Mouse (Mus musculus): ENCODE measurements around the gene Wbp1l. TPM values are rescaled to one million over a fixed set of nuclear protein-coding genes. Genes with fewer than 3 reads are reported as not detected.

Gene Wbp1l
- polyA plus RNA-seq, 1 experiment from 2014 or later, result 48.8 TPM

- DNase-seq (ENCODE audit: low spot score) (peak; percentile 82), ATAC-seq (ENCODE audit: insufficient read depth, low FRiP score, low TSS enrichment) (no peak)
- H3K27ac ChIP-seq (ENCODE audit: low read depth, low read length), result no peak overlapping the region
- H3K27me3 ChIP-seq (ENCODE audit: control insufficient read depth, insufficient read depth, low read length), result no peaks in the 10 kb centered on the region
- no peak overlapping the region for H3K4me3 ChIP-seq (ENCODE audit: low read depth, low read length)
- no peak overlapping the region for H3K4me2 ChIP-seq (ENCODE audit: low read depth)
- no peaks in the 10 kb centered on the region for H3K4me1 ChIP-seq (ENCODE audit: control insufficient read depth, insufficient read depth, low read length)
- no peak overlapping the region for H3K9ac ChIP-seq (ENCODE audit: low read length)
- 57% methylated on average over 13 of the region's 13 CpGs for WGBS
- H3K9me3 ChIP-seq (ENCODE audit: control insufficient read depth, low read length), result no peaks in the 10 kb centered on the region
- H3K36me3 ChIP-seq (ENCODE audit: control insufficient read depth, insufficient read depth, low read length), result peaks cover 3% of the 10 kb centered on the region; the same call in 1 of the 2 replicates
Observed at GRCm38 (mm10) chr19:46587823-46588508, 10.9 kb upstream of the Wbp1l start.

GRCm38 (mm10) chr19:46591575-46591974, 7.3 kb upstream of the Wbp1l start:
- H3K27me3 ChIP-seq (ENCODE audit: control insufficient read depth, insufficient read depth, low read length), result no peaks in the 10 kb centered on the region
- H3K36me3 ChIP-seq (ENCODE audit: control insufficient read depth, insufficient read depth, low read length), result 0 out of 2 replicates have a peak, but pooled peaks cover 3% of the 10 kb centered on the region
- no peak overlapping the region for H3K27ac ChIP-seq (ENCODE audit: low read depth, low read length)
- no peak for DNase-seq (ENCODE audit: low spot score)
- H3K9ac ChIP-seq (ENCODE audit: low read length), result no peak overlapping the region
- 80% methylated on average over 6 of the region's 6 CpGs for WGBS
- no peaks in the 10 kb centered on the region for H3K9me3 ChIP-seq (ENCODE audit: control insufficient read depth, low read length)
- H3K4me3 ChIP-seq (ENCODE audit: low read depth, low read length), result no peak overlapping the region
- no peaks in the 10 kb centered on the region for H3K4me1 ChIP-seq (ENCODE audit: control insufficient read depth, insufficient read depth, low read length)
- ATAC-seq (ENCODE audit: insufficient read depth, low FRiP score, low TSS enrichment), result no peak
- no peak overlapping the region for H3K4me2 ChIP-seq (ENCODE audit: low read depth)

DNA sequence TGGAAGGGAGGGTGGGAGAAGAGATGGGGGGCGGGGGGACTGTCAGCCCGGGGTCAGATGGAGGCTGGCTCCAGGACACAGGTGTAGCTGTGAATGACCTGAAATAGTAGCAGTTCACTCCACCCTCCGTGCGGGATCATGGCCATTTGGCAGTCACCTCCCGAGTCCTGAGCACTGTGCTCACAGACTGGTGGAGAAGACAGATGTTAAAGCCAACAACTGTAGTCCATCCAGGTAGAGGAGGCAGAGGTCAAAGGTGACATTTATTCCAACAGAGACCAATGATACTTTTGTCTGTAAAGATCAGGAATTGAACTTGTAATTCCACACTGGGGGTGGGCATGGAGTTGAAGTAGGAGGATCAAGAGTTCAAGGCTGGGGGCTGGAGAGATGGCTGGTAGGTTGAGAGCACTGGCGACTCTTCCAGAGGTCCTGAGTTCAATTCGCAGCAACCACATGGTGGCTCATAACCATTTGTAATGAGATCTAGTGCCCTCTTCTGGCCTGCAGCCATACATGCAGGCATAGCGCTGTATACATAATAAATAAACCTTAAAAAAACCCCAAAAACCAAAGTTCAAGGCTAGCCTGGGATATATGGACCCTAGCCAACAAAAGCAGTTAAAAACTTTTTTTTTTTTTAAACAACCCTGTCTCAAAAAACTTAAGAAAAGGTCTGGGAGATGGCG, 6.0 kb upstream of the Wbp1l start:
- Histone ChIP-seq H3K4me1 (ENCODE audit: control insufficient read depth, insufficient read depth, low read length) (no peaks in the 10 kb centered on the region), H3K36me3 (ENCODE audit: control insufficient read depth, insufficient read depth, low read length) (0 out of 2 replicates have a peak, but pooled peaks cover 3% of the 10 kb centered on the region)

GRCm38 (mm10) chr19:46598187-46598586, 697 bp upstream of the Wbp1l start:
- no peak for ATAC-seq (ENCODE audit: insufficient read depth, low FRiP score, low TSS enrichment)
- 84% methylated on average over 4 of the region's 4 CpGs for WGBS
- Histone ChIP-seq H3K27me3 (ENCODE audit: control insufficient read depth, insufficient read depth, low read length) (no peaks in the 10 kb centered on the region), H3K9me3 (ENCODE audit: control insufficient read depth, low read length) (no peaks in the 10 kb centered on the region), H3K27ac (ENCODE audit: low read depth, low read length) (no peak overlapping the region), H3K4me3 (ENCODE audit: low read depth, low read length) (no peak overlapping the region), H3K9ac (ENCODE audit: low read length) (no peak overlapping the region), H3K36me3 (ENCODE audit: control insufficient read depth, insufficient read depth, low read length) (no peaks in the 10 kb centered on the region), H3K4me2 (ENCODE audit: low read depth) (peak overlapping the region; percentile 21; the same call in 1 of the 2 replicates), H3K4me1 (ENCODE audit: control insufficient read depth, insufficient read depth, low read length) (0 out of 2 replicates have a peak, but pooled peaks cover 4% of the 10 kb centered on the region)
- DNase-seq (ENCODE audit: low spot score), result no peak

More for the DNA sequence above, 6.0 kb upstream of the Wbp1l start:
- Histone ChIP-seq H3K4me2 (ENCODE audit: low read depth) (no peak overlapping the region), H3K4me3 (ENCODE audit: low read depth, low read length) (no peak overlapping the region), H3K9me3 (ENCODE audit: control insufficient read depth, low read length) (no peaks in the 10 kb centered on the region), H3K9ac (ENCODE audit: low read length) (no peak overlapping the region), H3K27ac (ENCODE audit: low read depth, low read length) (no peak overlapping the region), H3K27me3 (ENCODE audit: control insufficient read depth, insufficient read depth, low read length) (no peaks in the 10 kb centered on the region)
- ATAC-seq (ENCODE audit: insufficient read depth, low FRiP score, low TSS enrichment) (no peak), DNase-seq (ENCODE audit: low spot score) (no peak)
- WGBS, result 90% methylated on average over 9 of the region's 9 CpGs

DNA sequence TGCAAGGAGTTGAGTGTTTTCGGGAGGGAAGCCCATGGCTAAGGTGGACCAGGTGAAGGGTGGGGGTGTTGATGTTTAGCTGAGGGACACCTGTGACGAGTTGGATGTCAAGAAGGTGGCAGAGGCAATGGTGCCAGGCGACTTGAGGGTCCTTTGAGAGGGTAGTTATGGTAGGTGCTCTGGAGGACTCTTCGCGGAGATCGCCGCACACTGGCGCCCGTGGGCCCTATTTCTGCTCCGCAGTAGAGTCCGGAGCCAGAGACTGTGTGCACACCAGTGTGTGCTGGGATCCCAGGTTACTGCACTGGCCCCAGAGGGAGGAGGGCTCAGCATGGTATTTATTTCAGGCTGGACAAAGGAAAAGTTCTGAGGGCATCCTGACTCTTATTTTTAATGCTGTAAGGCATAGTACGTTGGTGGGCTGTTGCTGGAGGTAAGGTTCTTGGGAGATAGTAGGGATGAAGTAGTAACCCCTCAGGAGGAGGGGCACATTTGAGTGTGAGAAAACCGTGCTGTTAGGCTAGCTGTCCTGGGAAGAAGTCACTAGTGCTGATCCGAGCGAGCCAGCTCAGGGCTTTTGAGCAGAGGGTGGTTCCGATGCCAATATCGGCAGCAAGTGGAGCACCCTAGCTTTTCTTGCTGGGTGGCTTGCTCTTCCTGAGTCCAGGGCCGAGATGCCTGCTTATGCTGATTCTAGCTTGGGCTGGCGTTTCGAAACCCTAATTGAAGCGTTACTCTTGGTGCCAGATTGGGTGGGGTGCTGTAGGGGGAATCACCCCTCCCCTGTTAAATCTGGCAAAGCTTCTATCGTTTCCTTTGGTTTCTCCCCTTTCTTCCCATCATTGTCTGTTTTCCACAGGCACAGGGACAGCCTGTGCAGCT, 732 bp downstream of the Wbp1l start:
- ATAC-seq (ENCODE audit: insufficient read depth, low FRiP score, low TSS enrichment) (peak; percentile 25), DNase-seq (ENCODE audit: low spot score) (peak; percentile 10)
- Histone ChIP-seq H3K4me2 (ENCODE audit: low read depth) (peak overlapping the region; percentile 89), H3K4me1 (ENCODE audit: control insufficient read depth, insufficient read depth, low read length) (0 out of 2 replicates have a peak, but pooled peaks cover 4% of the 10 kb centered on the region), H3K27me3 (ENCODE audit: control insufficient read depth, insufficient read depth, low read length) (no peaks in the 10 kb centered on the region), H3K4me3 (ENCODE audit: low read depth, low read length) (peak overlapping the region; percentile 93), H3K9me3 (ENCODE audit: control insufficient read depth, low read length) (no peaks in the 10 kb centered on the region), H3K36me3 (ENCODE audit: control insufficient read depth, insufficient read depth, low read length) (no peaks in the 10 kb centered on the region), H3K9ac (ENCODE audit: low read length) (peak overlapping the region; percentile 68), H3K27ac (ENCODE audit: low read depth, low read length) (no peak overlapping the region)
- 25% methylated on average over 22 of the region's 22 CpGs for whole genome bisulfite sequencing

- Histone ChIP-seq H3K4me3 (ENCODE audit: low read depth, low read length) (no peak overlapping the region), H3K36me3 (ENCODE audit: control insufficient read depth, insufficient read depth, low read length) (no peaks in the 10 kb centered on the region), H3K27me3 (ENCODE audit: control insufficient read depth, insufficient read depth, low read length) (no peaks in the 10 kb centered on the region), H3K4me2 (ENCODE audit: low read depth) (no peak overlapping the region), H3K9ac (ENCODE audit: low read length) (no peak overlapping the region), H3K9me3 (ENCODE audit: control insufficient read depth, low read length) (no peaks in the 10 kb centered on the region), H3K4me1 (ENCODE audit: control insufficient read depth, insufficient read depth, low read length) (0 out of 2 replicates have a peak, but pooled peaks cover 4% of the 10 kb centered on the region), H3K27ac (ENCODE audit: low read depth, low read length) (no peak overlapping the region)
- WGBS, result 82% methylated on average over 4 of the region's 4 CpGs
- DNase-seq (ENCODE audit: low spot score), result no peak
- no peak for ATAC-seq (ENCODE audit: insufficient read depth, low FRiP score, low TSS enrichment)
Observed at GRCm38 (mm10) chr19:46600371-46600770, 1.5 kb downstream of the Wbp1l start.

DNA sequence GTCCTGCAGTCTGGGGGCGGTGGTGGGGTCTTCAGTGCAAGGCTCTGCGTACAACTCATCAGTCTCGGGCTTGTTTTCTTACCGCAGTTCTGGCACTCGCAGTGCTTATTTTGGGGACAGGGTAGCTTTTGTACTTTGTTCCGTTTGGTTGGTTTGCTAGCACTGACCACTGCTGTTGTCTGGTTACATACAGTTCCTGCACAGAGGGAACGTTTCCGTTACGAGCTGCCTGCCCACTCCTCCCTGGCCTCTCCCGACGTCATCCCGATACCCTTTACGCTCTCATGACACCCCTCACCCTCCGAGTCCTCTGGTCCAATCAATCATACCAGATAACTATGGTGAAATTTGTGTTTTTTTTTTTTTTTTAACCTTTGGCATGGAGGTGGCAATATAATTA, 2.6 kb downstream of the Wbp1l start:
- no peaks in the 10 kb centered on the region for H3K9me3 ChIP-seq (ENCODE audit: control insufficient read depth, low read length)
- no peak overlapping the region for H3K4me3 ChIP-seq (ENCODE audit: low read depth, low read length)
- H3K4me2 ChIP-seq (ENCODE audit: low read depth), result no peak overlapping the region
- DNase-seq (ENCODE audit: low spot score), result no peak
- no peaks in the 10 kb centered on the region for H3K27me3 ChIP-seq (ENCODE audit: control insufficient read depth, insufficient read depth, low read length)
- WGBS, result 89% methylated on average over 14 of the region's 14 CpGs
- 0 out of 2 replicates have a peak, but pooled peaks cover 4% of the 10 kb centered on the region for H3K4me1 ChIP-seq (ENCODE audit: control insufficient read depth, insufficient read depth, low read length)
- H3K9ac ChIP-seq (ENCODE audit: low read length), result no peak overlapping the region
- ATAC-seq (ENCODE audit: insufficient read depth, low FRiP score, low TSS enrichment), result no peak
- no peaks in the 10 kb centered on the region; the same call in none of the 2 replicates for H3K36me3 ChIP-seq (ENCODE audit: control insufficient read depth, insufficient read depth, low read length)
- no peak overlapping the region for H3K27ac ChIP-seq (ENCODE audit: low read depth, low read length)

- Histone ChIP-seq H3K4me1 (ENCODE audit: control insufficient read depth, insufficient read depth, low read length) (0 out of 2 replicates have a peak, but pooled peaks cover 4% of the 10 kb centered on the region), H3K9ac (ENCODE audit: low read length) (no peak overlapping the region), H3K4me3 (ENCODE audit: low read depth, low read length) (no peak overlapping the region), H3K9me3 (ENCODE audit: control insufficient read depth, low read length) (no peaks in the 10 kb centered on the region), H3K27me3 (ENCODE audit: control insufficient read depth, insufficient read depth, low read length) (no peaks in the 10 kb centered on the region), H3K27ac (ENCODE audit: low read depth, low read length) (no peak overlapping the region), H3K4me2 (ENCODE audit: low read depth) (no peak overlapping the region), H3K36me3 (ENCODE audit: control insufficient read depth, insufficient read depth, low read length) (no peaks in the 10 kb centered on the region; the same call in none of the 2 replicates)
- DNase-seq (ENCODE audit: low spot score), result no peak
- 88% methylated on average over 4 of the region's 4 CpGs for WGBS
- ATAC-seq (ENCODE audit: insufficient read depth, low FRiP score, low TSS enrichment), result no peak
Observed at GRCm38 (mm10) chr19:46602406-46602805, 3.5 kb downstream of the Wbp1l start.
